Mouse (Mus musculus) forebrain, embryonic 15.5 days (tissue): ENCODE measurements around the gene Ddx4. TPM values are rescaled to one million over a fixed set of nuclear protein-coding genes. Genes with fewer than 3 reads are reported as not detected.
A peak's percentile ranks its signal among the peaks of the same experiment; 100 is the strongest.

Source experiments
- ATAC-seq: fragments of 200-750 bp; cut with Nextera tagmentation; replicated peaks from 2 replicates; pipeline ENCODE4 v1.8.0; 2017; ENCODE audit warnings: mild to moderate bottlenecking, moderate TSS enrichment, moderate library complexity
- H3K27ac ChIP-seq: fragments of 300-500 bp; sonication (generic); replicated peaks from 2 replicates; pipeline ENCODE4 v1.5.1; 2015; ENCODE audit warnings: mild to moderate bottlenecking, inconsistent platforms
- H3K27me3 ChIP-seq: fragments of 300-500 bp; sonication (generic); 2 replicates; pipeline ENCODE4 v1.6.1; 2015; ENCODE audit warnings: inconsistent platforms
- H3K36me3 ChIP-seq: fragments of 300-500 bp; sonication (generic); 2 replicates; pipeline ENCODE4 v1.6.1; 2015; ENCODE audit warnings: mild to moderate bottlenecking, inconsistent platforms
- H3K4me1 ChIP-seq: fragments of 300-500 bp; sonication (generic); 2 replicates; pipeline ENCODE4 v1.6.1; 2015; ENCODE audit warnings: inconsistent platforms
- H3K4me2 ChIP-seq: fragments of 300-500 bp; sonication (generic); replicated peaks from 2 replicates; pipeline ENCODE4 v1.6.1; 2015; ENCODE audit warnings: mild to moderate bottlenecking, inconsistent platforms
- H3K4me3 ChIP-seq: fragments of 300-500 bp; sonication (generic); 2 replicates; pipeline ENCODE4 v1.5.1; 2015; ENCODE audit warnings: mild to moderate bottlenecking, inconsistent platforms
- H3K9ac ChIP-seq: fragments of 300-500 bp; sonication (generic); replicated peaks from 2 replicates; pipeline ENCODE4 v1.6.1; 2015; ENCODE audit warnings: mild to moderate bottlenecking, inconsistent platforms
- H3K9me3 ChIP-seq: fragments of 300-500 bp; sonication (generic); 2 replicates; pipeline ENCODE4 v1.6.1; 2016; ENCODE audit warnings: inconsistent platforms
- WGBS: fragments of 180-500 bp; shearing (Covaris S2); methylation state at CpG from one replicate; pipeline ENCODE4 v1.1.7; 2015; ENCODE audit warnings: mixed read lengths; 5-methylcytosine and 5-hydroxymethylcytosine counted together
- polyA plus RNA-seq: library from polyadenylated mRNA; unstranded; fragments of >200 nt; fragmentation: Nextera tagmentation; extraction: Ambion mirVana; gene quantifications from 2 replicates; pipeline ENCODE4 v1.2.1, GENCODE M21; 2015

Gene Ddx4
- 0.60 and 0.61 TPM in 2 replicates for polyA plus RNA-seq

DNA sequence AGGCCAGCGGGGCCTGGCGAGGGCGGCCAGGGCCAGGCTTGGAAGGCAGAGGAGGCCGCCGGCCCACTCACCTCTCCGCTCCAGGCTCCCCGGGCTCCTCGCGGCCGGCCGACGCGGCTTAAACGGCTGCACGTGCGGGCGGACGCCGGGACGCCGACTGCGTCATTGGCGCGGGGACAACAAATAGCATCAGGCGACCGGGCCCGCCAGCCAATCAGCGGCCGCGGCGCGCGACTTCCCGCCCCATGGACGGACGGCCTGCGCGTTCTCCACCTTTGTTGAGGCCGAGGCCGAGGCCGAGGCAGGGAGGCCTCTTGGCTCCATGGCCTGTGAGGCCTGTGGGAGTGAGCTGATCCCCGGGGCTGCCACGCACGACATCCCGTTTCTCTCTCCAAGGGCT is at the start of gene Ddx4:
Ddx4 (minus strand) TSS at position 271 of the 400 bp plus-strand sequence.
- Histone ChIP-seq H3K36me3 (no peaks in the 10 kb centered on the region), H3K4me2 (no peak within 1 kb of the TSS), H3K4me3 (no peak within 1 kb of the TSS), H3K4me1 (no peaks in the 10 kb centered on the region), H3K9ac (no peak within 1 kb of the TSS), H3K27me3 (no peaks in the 10 kb centered on the region), H3K9me3 (no peaks in the 10 kb centered on the region), H3K27ac (no peak within 1 kb of the TSS)
- WGBS = 82% methylated on average over 45 of the region's 45 CpGs
- no peak for ATAC-seq

GRCm38 (mm10) chr13:112701256-112701655 is 49.0 kb upstream of the Ddx4 start:
- Histone ChIP-seq H3K4me3 (no peak overlapping the region), H3K4me2 (no peak overlapping the region), H3K9ac (no peak overlapping the region), H3K9me3 (no peaks in the 10 kb centered on the region), H3K27ac (no peak overlapping the region), H3K27me3 (no peaks in the 10 kb centered on the region), H3K36me3 (peaks cover 18% of the 10 kb centered on the region), H3K4me1 (no peaks in the 10 kb centered on the region)
- no peak for ATAC-seq
- WGBS = 85% methylated on average over 8 of the region's 8 CpGs

DNA sequence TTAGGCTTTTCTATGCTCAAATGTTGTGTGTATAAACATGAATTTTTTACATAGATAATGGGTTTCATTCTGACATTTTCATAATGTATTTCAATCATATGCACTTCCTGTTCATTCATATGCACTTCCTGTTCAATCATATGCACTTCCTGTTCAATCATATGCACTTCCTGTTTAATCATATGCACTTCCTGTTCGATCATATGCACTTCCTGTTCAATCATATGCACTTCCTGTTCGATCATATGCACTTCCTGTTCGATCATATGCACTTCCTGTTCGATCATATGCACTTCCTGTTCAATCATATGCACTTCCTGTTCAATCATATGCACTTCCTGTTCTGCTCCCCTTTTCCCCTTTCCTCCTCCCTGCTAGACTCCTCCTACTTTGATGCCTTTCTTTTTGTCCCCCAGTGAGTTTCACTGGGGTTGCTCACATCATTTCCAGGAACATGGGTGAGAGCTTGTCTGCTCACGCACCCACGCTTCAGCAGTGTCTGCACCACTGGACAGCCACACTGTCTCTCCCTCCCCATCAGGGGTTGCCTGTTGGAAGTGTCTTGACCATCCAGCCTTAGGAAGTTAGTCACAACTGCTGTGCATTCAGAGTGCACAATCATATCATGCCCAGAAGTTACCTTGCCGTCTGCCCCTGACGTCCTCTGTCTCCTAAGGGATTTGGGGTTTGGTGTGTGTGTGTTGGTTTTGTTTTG is 43.4 kb upstream of the Ddx4 start:
- H3K4me3 ChIP-seq = no peak overlapping the region
- no peaks in the 10 kb centered on the region for H3K27me3 ChIP-seq
- 96% methylated on average over 8 of the region's 8 CpGs for WGBS
- H3K4me2 ChIP-seq = no peak overlapping the region
- no peaks in the 10 kb centered on the region for H3K4me1 ChIP-seq
- H3K36me3 ChIP-seq = peaks cover 27% of the 10 kb centered on the region
- no peak overlapping the region for H3K9ac ChIP-seq
- ATAC-seq = no peak
- no peaks in the 10 kb centered on the region for H3K9me3 ChIP-seq
- no peak overlapping the region for H3K27ac ChIP-seq

GRCm38 (mm10) chr13:112692870-112693553 is 40.7 kb upstream of the Ddx4 start:
- no peaks in the 10 kb centered on the region for H3K9me3 ChIP-seq
- peaks cover 16% of the 10 kb centered on the region for H3K36me3 ChIP-seq
- no peaks in the 10 kb centered on the region for H3K27me3 ChIP-seq
- H3K27ac ChIP-seq = no peak overlapping the region
- H3K4me3 ChIP-seq = no peak overlapping the region
- H3K4me1 ChIP-seq = no peaks in the 10 kb centered on the region
- no peak overlapping the region for H3K9ac ChIP-seq
- ATAC-seq = no peak
- no peak overlapping the region for H3K4me2 ChIP-seq
- WGBS = 92% methylated on average over 10 of the region's 10 CpGs

GRCm38 (mm10) chr13:112686155-112686554 is 33.9 kb upstream of the Ddx4 start:
- no peak overlapping the region for H3K4me3 ChIP-seq
- peaks cover 3% of the 10 kb centered on the region for H3K36me3 ChIP-seq
- H3K27ac ChIP-seq = no peak overlapping the region
- ATAC-seq = no peak
- no peaks in the 10 kb centered on the region for H3K4me1 ChIP-seq
- 78% methylated on average over 2 of the region's 2 CpGs for WGBS
- no peaks in the 10 kb centered on the region for H3K9me3 ChIP-seq
- no peak overlapping the region for H3K4me2 ChIP-seq
- no peak overlapping the region for H3K9ac ChIP-seq
- no peaks in the 10 kb centered on the region for H3K27me3 ChIP-seq

- no peaks in the 10 kb centered on the region for H3K4me1 ChIP-seq
- ATAC-seq = no peak
- no peaks in the 10 kb centered on the region for H3K9me3 ChIP-seq
- H3K4me2 ChIP-seq = no peak overlapping the region
- no peaks in the 10 kb centered on the region for H3K27me3 ChIP-seq
- WGBS = 86% methylated on average over 6 of the region's 6 CpGs
- no peak overlapping the region for H3K4me3 ChIP-seq
- no peak overlapping the region for H3K9ac ChIP-seq
- no peak overlapping the region for H3K27ac ChIP-seq
- H3K36me3 ChIP-seq = no peaks in the 10 kb centered on the region; the same call in 1 of the 2 replicates
Observed at GRCm38 (mm10) chr13:112683970-112684369, 31.7 kb upstream of the Ddx4 start.

GRCm38 (mm10) chr13:112683312-112683711 is 31.0 kb upstream of the Ddx4 start:
- Histone ChIP-seq H3K36me3 (peaks cover 2% of the 10 kb centered on the region; the same call in 1 of the 2 replicates), H3K4me3 (no peak overlapping the region), H3K9me3 (no peaks in the 10 kb centered on the region), H3K27ac (no peak overlapping the region), H3K4me1 (no peaks in the 10 kb centered on the region), H3K9ac (no peak overlapping the region), H3K27me3 (no peaks in the 10 kb centered on the region), H3K4me2 (no peak overlapping the region)
- 79% methylated on average over 2 of the region's 2 CpGs for WGBS
- no peak for ATAC-seq

DNA sequence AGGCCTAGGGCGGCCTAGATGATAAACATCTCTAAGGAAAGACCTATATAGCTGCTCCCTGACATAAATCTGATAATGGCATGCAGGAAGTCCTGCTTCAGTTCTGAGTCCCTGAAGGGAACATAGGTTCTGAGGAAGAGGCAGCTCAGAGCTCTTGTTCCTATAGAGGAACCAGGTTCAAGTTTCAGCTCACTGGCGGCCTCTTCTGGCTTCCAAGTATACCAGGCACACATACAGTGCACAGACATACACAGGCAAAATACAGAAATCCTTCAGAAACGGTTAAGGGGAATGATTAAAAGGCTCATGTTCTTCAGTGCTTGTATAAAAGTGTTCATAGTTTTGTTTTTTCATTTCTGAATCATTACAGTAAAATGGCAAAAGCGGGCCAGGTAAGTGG is 25.9 kb upstream of the Ddx4 start:
- Histone ChIP-seq H3K4me1 (peaks cover 4% of the 10 kb centered on the region), H3K36me3 (0 out of 2 replicates have a peak, but pooled peaks cover 2% of the 10 kb centered on the region), H3K4me2 (no peak overlapping the region), H3K9me3 (no peaks in the 10 kb centered on the region), H3K27ac (no peak overlapping the region), H3K4me3 (no peak overlapping the region), H3K9ac (no peak overlapping the region), H3K27me3 (no peaks in the 10 kb centered on the region)
- WGBS = 90% methylated on average over 4 of the region's 4 CpGs
- ATAC-seq = no peak

DNA sequence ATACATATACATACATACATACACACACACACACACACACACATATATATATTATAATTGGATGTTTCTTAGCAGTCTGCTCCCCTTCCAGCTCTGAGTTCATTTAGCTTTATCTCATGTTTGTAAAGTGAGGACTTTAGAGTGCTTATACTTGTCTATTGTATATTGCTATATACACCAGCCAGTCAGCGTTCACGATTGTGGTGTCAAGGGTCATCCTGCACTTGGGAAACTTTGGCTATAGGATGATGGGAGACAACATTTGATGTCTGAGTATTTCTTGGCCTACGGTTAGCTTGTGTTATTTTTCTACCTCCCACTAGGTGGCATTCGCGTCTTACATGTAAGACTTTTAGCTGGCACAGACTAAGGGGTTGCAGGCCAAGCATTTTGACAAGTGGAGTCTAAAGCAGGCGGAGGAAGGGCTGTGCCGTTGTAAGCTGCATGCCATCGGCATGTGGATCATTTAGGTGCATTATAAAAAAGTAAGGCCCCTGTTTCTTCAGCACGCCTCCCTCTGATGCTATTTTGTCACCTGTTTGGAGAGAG is 21.7 kb upstream of the Ddx4 start:
- peak; percentile 95 for ATAC-seq
- 8% methylated on average over 9 of the region's 9 CpGs for WGBS
- H3K9me3 ChIP-seq = no peaks in the 10 kb centered on the region

GRCm38 (mm10) chr13:112672797-112673196 is 20.5 kb upstream of the Ddx4 start:
- ATAC-seq = no peak
- H3K4me1 ChIP-seq = peaks cover 4% of the 10 kb centered on the region
- H3K4me2 ChIP-seq = no peak overlapping the region
- 91% methylated on average over 6 of the region's 6 CpGs for WGBS
- no peak overlapping the region for H3K9ac ChIP-seq
- H3K27me3 ChIP-seq = no peaks in the 10 kb centered on the region
- H3K27ac ChIP-seq = no peak overlapping the region
- H3K9me3 ChIP-seq = no peaks in the 10 kb centered on the region
- H3K36me3 ChIP-seq = peaks cover 15% of the 10 kb centered on the region; the same call in 1 of the 2 replicates
- no peak overlapping the region for H3K4me3 ChIP-seq

More for the DNA sequence above, 21.7 kb upstream of the Ddx4 start:
- no peak overlapping the region for H3K4me2 ChIP-seq
- H3K27ac ChIP-seq = no peak overlapping the region
- H3K4me3 ChIP-seq = no peak overlapping the region
- H3K36me3 ChIP-seq = peaks cover 17% of the 10 kb centered on the region; the same call in 1 of the 2 replicates
- peaks cover 4% of the 10 kb centered on the region for H3K4me1 ChIP-seq
- H3K9ac ChIP-seq = no peak overlapping the region
- H3K27me3 ChIP-seq = no peaks in the 10 kb centered on the region

GRCm38 (mm10) chr13:112671708-112672107 is 19.4 kb upstream of the Ddx4 start:
- no peak for ATAC-seq
- no peak overlapping the region for H3K4me2 ChIP-seq
- H3K27me3 ChIP-seq = no peaks in the 10 kb centered on the region
- H3K9me3 ChIP-seq = no peaks in the 10 kb centered on the region
- H3K9ac ChIP-seq = no peak overlapping the region
- H3K27ac ChIP-seq = no peak overlapping the region
- H3K4me1 ChIP-seq = peaks cover 4% of the 10 kb centered on the region
- 70% methylated on average over 13 of the region's 13 CpGs for WGBS
- peaks cover 15% of the 10 kb centered on the region; the same call in 1 of the 2 replicates for H3K36me3 ChIP-seq
- no peak overlapping the region for H3K4me3 ChIP-seq

DNA sequence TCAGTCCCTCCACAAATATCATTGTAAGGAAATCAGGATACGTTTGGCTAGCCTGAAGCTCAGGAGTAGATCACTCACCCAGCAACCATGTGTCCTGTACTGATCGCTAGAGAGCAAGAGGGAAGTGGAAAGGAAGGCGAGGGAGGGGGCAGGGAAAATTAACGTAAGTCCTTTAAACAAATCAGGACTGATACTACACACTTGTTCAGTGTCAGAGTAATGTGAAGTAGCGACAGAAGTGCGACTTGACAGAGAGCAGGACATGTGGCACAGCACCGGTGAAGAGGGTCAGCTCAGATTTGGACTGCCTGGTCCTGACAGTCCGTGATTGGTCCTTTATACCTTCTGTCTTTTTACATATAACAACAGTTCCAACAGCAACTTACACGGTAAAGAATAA is 14.9 kb upstream of the Ddx4 start:
- Histone ChIP-seq H3K4me3 (no peak overlapping the region), H3K36me3 (peaks cover 15% of the 10 kb centered on the region; the same call in 1 of the 2 replicates), H3K9me3 (no peaks in the 10 kb centered on the region), H3K27ac (no peak overlapping the region), H3K4me2 (no peak overlapping the region), H3K9ac (no peak overlapping the region), H3K27me3 (no peaks in the 10 kb centered on the region), H3K4me1 (no peaks in the 10 kb centered on the region)
- no peak for ATAC-seq
- 83% methylated on average over 9 of the region's 9 CpGs for WGBS
